Mouse (Mus musculus) granulocyte monocyte progenitor cell, adult 5-6 weeks (primary cell): ENCODE measurements around the gene Gsta4. TPM values are rescaled to one million over a fixed set of nuclear protein-coding genes. Genes with fewer than 3 reads are reported as not detected.
"Not testable (repeated sequence)": the region's sequence is repeated elsewhere in the genome, so short reads cannot be mapped to it uniquely, and the experiment has no call there.

Experiments used
- ATAC-seq: replicated peaks from 2 replicates; pipeline ENCODE4 v1.8.0; 2016; ENCODE audit warnings: mild to moderate bottlenecking, moderate TSS enrichment, inconsistent platforms; ENCODE audit not compliant: poor library complexity, severe bottlenecking
- total RNA-seq, 2 experiments: library from RNA; stranded (forward) in 1 of 2; stranded (reverse) in 1 of 2; fragments of 200-712, 200-1000 nt in 1 of 2; fragments of >200 nt in 1 of 2; fragmentation: Nextera tagmentation in 1 of 2; gene quantifications; 2 replicates each; pipeline ENCODE4 v1.2.3; 2014 to 2017

Gsta4 gene
- total RNA-seq, 2 experiments from 2014 or later = 2.0 to 3.4 TPM

DNA sequence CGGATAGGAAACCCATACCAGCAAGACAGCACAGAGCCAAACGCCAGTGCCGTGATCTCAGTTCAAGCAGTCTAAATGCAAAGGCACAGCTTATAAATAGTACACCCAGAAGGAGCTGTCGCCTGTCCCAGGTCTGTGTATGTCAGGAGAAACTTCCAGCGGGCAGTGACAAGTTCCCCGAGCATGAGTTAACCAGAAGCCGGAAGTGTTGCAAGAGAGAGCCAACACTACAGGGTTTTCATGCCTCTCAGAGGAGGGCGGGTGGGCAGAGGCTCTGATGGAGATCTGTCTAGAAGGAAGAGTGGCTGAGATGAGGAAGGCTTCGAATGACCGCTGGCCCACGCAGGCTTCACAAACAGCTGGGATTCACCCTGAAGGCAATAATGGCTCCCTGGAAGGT, 42.7 kb downstream of the Gsta4 start:
- ATAC-seq = peak; percentile 87

DNA sequence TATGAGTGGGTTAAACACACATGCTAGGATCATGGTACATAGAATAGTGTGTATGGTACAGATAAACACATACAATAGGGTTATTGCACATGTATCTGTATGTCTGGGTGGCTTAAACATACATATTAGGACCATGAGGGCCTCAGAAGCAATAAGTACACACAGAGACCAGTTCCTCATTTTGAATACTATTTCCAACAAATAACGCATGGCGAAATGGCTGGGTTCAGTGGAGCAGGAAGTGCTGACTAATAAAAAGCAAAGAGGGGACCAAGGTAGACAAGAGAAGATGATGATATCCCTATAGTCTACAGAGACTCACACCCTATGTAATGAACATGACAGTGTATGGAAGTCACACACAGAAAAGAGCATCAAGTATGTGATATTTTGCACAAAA, 45.5 kb downstream of the Gsta4 start:
- ATAC-seq = peak; percentile 75

DNA sequence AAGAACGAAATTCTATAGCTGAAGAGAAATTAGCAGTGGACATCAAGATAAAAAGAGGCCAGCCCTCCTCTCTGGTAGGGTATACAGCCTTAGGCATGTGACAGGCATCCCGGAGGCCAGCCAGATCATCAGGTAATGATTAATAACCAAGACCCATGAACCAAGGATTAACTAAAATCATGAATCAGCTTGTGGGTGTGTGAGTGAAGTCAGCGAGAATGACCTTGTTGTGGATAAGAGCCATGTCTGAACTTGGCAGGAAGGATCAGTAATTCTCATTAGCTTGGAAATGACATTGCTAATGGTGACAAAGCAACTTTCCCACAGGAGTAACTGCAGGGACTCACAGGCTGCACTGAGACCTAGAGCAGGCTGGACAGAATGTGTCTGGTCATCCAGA, 47.1 kb downstream of the Gsta4 start:
- ATAC-seq = not testable (repeated sequence)

DNA sequence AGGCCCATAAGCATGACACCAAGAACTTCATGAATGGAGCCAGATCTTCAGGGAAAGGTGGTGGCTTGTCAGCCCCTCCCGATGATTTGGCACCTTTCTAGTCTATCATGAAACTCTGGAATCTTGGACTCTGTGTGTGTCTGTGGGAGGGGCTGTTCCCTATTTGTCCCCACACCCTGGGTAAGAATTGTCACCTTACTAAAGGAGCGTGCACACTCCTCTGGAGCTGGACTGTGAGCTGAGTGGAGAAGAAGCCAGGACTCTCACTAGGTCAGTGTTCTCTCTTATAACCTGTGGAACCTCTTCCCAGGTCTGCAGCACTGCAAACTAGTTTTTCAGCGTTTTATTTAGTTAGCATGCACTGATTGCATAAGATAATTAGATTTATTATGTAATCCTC, 47.9 kb downstream of the Gsta4 start, which contains the start of gene Gsta1:
Gsta1 (plus strand) TSS at position 196 of the 400 bp plus-strand sequence.
- not testable (repeated sequence) for ATAC-seq

DNA sequence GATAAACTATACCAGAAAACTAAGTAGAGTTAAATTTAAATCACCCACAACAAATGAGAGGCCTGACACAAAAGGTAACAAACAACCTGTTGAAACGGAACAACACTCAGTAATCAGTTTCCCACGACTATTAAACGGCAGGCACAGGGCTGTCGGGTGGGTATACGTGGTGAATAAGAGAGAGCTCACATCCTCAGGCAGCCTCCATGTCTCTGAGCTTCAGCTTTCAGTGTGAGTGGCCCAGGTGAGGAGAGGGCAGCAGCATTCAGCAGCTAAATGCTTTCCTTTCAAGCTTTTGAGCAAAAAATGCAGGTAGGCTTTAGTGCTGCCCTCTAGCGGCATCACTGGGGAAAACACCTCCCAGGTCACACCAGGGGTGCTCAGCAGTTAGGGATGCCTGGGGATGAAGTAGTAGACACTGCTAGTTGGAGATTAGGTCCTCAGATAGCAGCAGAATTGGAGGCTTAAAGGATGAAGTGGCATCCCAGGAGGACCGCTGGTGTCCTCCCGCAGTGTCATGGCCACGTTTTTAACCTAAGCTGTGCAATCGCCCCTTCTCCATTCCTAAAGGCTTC, 50.6 kb downstream of the Gsta4 start:
- peak; percentile 73 for ATAC-seq

DNA sequence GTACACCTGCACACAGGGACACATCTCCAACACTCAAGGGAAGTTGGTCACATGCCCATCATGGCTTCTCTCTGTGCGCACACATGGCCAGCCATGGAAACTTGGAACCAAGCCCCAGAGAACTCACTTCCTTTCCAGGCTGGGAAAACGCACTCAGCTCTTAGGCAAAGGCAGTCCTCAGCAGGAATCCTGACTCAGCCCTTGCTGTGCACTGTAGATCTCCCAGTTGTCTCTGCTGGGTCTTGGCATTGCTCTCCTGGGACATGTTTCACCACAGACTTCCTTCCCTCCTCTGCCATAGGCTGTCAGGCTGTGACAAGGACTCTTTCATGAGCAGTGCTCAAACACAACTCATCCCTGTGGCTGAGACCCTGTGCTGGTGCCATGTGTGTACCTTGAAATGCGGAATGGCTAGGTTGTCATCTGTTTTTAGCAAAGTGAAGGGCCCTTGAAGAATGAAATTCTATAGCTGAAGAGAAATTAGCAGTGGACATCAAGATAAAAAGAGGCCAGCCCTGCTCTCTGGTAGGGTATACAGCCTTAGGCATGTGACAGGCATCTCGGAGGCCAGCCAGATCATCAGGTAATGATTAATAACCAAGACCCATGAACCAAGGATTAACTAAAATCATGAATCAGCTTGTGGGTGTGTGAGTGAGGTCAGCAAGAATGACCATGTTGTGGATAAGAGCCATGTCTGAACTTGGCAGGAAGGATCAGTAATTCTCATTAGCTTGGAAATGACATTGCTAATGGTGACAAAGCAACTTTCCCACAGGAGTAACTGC, 73.3 kb downstream of the Gsta4 start:
- ATAC-seq = not testable (repeated sequence)

DNA sequence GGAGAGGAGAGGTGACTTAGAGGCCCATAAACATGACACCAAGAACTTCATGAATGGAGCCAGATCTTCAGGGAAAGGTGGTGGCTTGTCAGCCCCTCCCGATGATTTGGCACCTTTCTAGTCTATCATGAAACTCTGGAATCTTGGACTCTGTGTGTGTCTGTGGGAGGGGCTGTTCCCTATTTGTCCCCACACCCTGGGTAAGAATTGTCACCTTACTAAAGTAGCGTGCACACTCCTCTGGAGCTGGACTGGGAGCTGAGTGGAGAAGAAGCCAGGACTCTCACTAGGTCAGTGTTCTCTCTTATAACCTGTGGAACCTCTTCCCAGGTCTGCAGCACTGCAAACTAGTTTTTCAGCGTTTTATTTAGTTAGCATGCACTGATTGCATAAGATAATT, 74.3 kb downstream of the Gsta4 start, which contains the start of gene Gm3776:
Gm3776 (plus strand) TSS at position 216 of the 400 bp plus-strand sequence.
- not testable (repeated sequence) for ATAC-seq

Other genes starting within 250 kb of the Gsta4 start
- not detected in 2 replicates for gene Gcm1, start 130.8 kb upstream of the Gsta4 start, total RNA-seq (2014; fragmentation: Nextera tagmentation)
- not detected in 2 replicates for gene Gcm1, start 130.8 kb upstream of the Gsta4 start, total RNA-seq (2017)
- gene Fbxo9, start 73.7 kb upstream of the Gsta4 start, total RNA-seq (2014; fragmentation: Nextera tagmentation) = 50.6 and 67.0 TPM in 2 replicates
- gene Fbxo9, start 73.7 kb upstream of the Gsta4 start, total RNA-seq (2017) = 42.1 and 54.5 TPM in 2 replicates
- gene Ick, start 73.6 kb upstream of the Gsta4 start, total RNA-seq (2014; fragmentation: Nextera tagmentation) = 11.8 and 15.4 TPM in 2 replicates
- gene Ick, start 73.6 kb upstream of the Gsta4 start, total RNA-seq (2017) = 8.4 and 13.1 TPM in 2 replicates
- not detected in 2 replicates for gene Gsta1, start 47.9 kb downstream of the Gsta4 start, total RNA-seq (2014; fragmentation: Nextera tagmentation)
- gene Gsta1, start 47.9 kb downstream of the Gsta4 start, total RNA-seq (2017) = not detected in 2 replicates
- gene Gm3776, start 74.4 kb downstream of the Gsta4 start, total RNA-seq (2014; fragmentation: Nextera tagmentation) = not detected in 2 replicates
- not detected in 2 replicates for gene Gm3776, start 74.4 kb downstream of the Gsta4 start, total RNA-seq (2017)
- not detected in 2 replicates for gene Gm10639, start 107.1 kb downstream of the Gsta4 start, total RNA-seq (2014; fragmentation: Nextera tagmentation)
- not detected in 2 replicates for gene Gm10639, start 107.1 kb downstream of the Gsta4 start, total RNA-seq (2017)
- gene Omt2a, start 132.0 kb downstream of the Gsta4 start, total RNA-seq (2014; fragmentation: Nextera tagmentation) = not detected in 2 replicates
- not detected in 2 replicates for gene Omt2a, start 132.0 kb downstream of the Gsta4 start, total RNA-seq (2017)
- not detected in 2 replicates for gene Omt2b, start 144.8 kb downstream of the Gsta4 start, total RNA-seq (2014; fragmentation: Nextera tagmentation)
- not detected in 2 replicates for gene Omt2b, start 144.8 kb downstream of the Gsta4 start, total RNA-seq (2017)
- gene Gsta2, start 173.0 kb downstream of the Gsta4 start, total RNA-seq (2014; fragmentation: Nextera tagmentation) = not detected in 2 replicates
- not detected in 2 replicates for gene Gsta2, start 173.0 kb downstream of the Gsta4 start, total RNA-seq (2017)
- gene Dppa5a, start 185.4 kb downstream of the Gsta4 start, total RNA-seq (2014; fragmentation: Nextera tagmentation) = not detected in 2 replicates
- gene Dppa5a, start 185.4 kb downstream of the Gsta4 start, total RNA-seq (2017) = not detected in 2 replicates
- not detected in 2 replicates for gene Ooep, start 196.0 kb downstream of the Gsta4 start, total RNA-seq (2014; fragmentation: Nextera tagmentation)
- gene Ooep, start 196.0 kb downstream of the Gsta4 start, total RNA-seq (2017) = not detected in 2 replicates
- gene Ddx43, start 213.0 kb downstream of the Gsta4 start, total RNA-seq (2014; fragmentation: Nextera tagmentation) = 0.28 TPM in 1 of 2 replicates, not detected in the other
- gene Ddx43, start 213.0 kb downstream of the Gsta4 start, total RNA-seq (2017) = 0.04 TPM in 1 of 2 replicates, not detected in the other